Mouse (Mus musculus) T-helper 2 cell (primary cell): Measurements from ENCODE around the gene Plvap.

Source experiments
- in situ Hi-C: fragments of 300-600 bp; cut with MboI, MseI; formaldehyde crosslinking; loops from one replicate; pipeline ENCODE4 v1.15.1; 2025; ENCODE audit warnings: high pct_unique_total_duplicates

Gene Plvap

DNA sequence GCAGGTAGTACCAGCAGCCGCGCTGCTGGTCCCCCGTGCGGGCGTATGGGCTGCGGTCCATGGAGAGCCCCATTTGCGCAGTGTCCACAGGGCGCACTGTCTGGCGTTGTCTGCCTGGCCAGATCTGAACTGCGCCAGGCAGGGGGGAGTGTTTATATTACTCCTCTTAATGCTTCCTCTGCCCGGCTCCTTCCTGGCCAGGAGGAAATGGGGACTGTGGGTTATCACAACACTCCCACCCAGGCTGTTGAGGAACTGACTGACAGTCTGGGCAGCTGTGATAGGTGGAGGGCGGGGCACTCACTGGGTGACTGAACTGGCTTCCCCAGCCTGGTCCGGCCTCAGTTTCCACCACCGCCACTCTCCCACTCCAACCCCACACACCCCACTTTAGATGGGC, at the start of gene Plvap:
Gene Plvap, minus strand, starts transcription at position 109 of the 400 bp plus-strand sequence.
- in situ Hi-C loops: no loop called here

DNA sequence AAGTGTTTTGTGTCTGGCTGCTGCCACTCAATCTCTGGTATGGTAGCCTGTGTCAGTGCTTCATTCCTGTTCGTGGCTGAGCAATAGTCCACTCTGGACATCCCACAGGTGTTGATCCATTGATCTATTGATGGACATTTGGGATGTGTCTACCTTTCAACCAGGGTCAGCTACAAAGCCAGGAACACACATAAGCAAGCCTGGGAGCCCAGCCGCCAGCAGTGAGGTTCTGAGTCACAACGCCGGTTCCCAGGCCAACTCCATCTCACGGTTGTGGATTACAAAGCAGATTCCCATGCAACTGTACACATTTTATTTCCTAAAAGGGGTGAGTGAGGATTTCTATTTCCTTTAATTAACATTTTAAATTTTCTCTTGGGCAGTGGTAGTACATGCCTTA, 49.2 kb upstream of the Plvap start:
- in situ Hi-C loops: loop anchor here (5.0 kb wide), 2 partner anchors 37 to 72 kb away; partner anchors contain the start of gene Fam129c

DNA sequence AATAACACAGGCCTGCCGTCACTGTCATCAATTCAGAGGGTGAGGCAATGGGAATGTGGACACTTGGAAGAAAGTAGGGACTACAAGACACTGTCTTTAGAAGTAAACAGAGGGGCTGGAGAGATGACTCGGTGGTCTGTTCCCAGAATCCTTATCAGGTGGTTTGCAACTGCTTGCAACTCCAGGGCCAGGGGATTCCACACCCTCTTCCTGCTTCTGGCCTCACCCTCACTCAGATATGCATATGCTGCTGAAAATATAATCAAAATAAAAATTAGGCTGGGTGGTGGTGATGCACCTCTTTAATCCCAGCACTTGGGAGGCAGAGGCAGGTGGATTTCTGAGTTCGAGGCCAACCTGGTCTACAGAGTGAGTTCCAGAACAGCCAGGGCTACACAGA, 48.5 kb upstream of the Plvap start:
- in situ Hi-C loops: loop anchor here (5.0 kb wide), 2 partner anchors 37 to 72 kb away; partner anchors contain the start of gene Fam129c

DNA sequence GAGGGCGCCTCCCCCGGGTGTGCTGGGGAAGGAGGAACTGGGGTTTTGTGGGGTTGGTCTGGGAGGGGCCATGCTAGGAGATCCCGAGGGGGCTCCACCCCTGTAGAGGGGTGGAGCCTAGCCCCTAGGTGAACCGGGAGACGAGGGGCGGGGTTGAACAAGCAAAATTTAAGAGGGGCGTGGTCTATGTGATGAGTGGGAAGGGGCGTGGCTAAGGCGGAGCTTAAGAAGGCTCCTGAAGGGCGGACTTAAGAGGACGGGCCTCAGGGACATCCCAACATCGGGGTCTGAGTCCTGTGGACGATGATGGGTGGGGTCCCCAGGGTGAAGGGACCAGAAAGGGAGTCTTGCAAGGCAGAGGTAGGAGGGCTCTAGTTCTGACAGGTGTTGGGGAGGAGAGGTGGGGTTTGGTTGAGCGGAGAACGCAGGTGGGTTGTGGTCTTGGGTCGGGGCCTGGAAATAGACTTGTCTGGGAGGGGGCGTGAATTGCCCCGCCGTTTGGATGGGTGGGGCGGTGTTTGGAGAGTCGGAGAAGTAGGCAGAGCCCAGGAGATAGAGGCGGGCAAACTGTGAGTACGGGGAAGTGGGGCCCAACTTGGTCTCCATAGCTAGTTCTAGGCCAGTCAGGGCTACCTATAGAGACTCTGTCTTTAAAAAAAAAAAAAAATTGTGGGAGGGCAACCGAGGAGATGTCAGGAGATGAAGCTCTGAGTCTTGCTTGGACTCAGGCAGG, 47.6 kb upstream of the Plvap start:
- in situ Hi-C loops: no loop called here

DNA sequence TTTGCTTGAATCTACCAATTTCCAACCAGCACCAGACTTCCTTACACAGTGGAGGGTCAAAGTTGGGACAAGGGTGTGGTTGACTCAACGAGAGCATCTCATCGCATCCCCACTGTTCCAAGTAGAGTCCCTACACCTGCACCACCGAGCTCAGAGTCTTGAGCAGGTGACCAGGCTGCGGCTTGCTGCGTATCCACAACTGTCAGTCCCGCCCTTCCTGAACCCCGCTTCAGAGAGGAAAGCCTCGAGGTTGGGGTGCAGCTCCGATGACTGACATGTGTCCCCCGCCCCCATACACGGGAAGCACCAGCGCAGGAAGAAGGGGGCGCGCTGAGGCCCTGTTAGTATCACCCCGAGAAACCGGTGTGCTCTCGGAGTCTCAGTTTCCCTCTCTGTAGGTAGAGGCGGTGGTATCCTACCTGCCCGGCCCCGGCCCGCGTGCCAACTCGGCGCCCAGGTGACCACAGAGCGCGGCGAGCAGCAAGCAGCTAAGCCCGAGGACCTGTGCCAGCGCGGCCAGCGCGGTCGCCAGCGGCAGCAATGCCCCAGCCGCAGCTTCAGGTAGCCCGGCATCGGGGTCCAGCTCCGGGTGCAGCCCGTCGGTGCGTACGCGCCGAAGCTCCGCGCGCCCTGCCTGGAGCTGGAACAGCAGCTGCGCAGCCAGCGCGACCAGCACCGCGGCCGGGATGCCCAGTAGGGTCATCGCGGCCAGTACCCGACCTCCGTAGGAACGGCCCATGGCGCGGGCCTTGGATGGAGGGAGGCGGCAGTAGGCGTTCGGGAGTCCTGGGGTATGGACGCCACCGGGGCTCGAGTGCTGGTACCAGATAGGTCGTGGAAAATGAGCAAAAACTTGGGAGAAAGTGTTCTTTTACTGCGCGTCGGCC, 46.8 kb upstream of the Plvap start, which contains the start of gene Tmem221:
Gene Tmem221, minus strand, starts transcription at position 801 of the 887 bp plus-strand sequence.
- in situ Hi-C loops: no loop called here

DNA sequence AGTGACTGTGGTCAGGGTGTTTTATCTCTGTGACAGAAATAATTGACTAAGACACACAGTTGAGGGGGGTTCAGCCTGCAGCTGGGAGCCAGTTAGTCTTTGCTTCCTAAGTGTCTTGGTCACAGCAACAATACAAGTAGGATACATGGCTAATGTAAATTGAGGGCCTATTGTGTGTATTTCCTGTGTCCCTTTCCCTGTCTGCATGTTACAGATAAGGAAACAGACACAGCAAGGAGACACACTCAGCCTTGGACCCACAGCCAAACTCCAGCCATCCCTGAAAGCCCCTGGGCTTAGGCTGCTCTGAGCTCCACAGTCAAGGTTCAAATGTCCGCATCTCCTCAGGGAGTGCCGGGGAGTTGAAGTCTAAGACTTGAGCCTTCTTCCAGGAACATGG, 43.1 kb upstream of the Plvap start:
- in situ Hi-C loops: no loop called here

DNA sequence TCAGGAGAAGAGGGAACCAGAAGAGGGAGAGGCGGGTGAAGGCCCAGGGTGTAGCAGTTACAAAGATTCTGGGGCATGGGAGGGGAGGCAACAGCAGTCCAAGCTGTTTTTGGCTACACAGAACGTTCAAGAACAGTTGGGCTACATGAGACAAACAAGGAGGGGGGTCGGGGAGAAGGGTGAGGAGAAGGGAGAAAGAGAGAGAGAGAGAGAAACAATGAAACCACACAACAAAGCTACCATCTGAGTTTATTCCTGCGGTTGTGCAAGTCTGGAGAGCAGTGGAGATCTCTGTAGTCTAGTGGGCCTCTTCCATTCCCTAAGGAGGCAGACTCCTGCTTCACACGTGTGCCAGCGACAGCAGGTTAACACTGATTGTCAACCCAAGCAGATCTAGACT, 42.4 kb upstream of the Plvap start:
- in situ Hi-C loops: no loop called here

DNA sequence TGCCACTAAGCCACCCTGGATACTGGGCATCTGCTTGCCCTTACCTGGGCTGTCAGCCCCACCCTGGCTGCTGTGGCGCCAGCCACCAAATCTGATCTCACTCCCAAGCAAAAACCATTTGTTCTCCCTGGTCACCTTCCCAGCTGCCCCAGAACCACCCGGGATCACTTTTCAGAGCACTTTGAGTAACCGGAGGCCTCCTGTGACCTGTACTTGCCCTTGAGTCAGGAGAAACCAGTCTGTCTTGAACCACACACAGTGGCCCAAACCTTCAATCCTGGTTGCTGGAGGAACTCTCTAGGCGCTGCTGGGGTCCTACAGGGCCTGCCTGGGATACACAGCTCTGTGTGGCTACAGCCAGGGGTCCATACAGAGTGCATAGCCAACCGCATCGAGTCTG, 41.2 kb upstream of the Plvap start:
- in situ Hi-C loops: no loop called here

DNA sequence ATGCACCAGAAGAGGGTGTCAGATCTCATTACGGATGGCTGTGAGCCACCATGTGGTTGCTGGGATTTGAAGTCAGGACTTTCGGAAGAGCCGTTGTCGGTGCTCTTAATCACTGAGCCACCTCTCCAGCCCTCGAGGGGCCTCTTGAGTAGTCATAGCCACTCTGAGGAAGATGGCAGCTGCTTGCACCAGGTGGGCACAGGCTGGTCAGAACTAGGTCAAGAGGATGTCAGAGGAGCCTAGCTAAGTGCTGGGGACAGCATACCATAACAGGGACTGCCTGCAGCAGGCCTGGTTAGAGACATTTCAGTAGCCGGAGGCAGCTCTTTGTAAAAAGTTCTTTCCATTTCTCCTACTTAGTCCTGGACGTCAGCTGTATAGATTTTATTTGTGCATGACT, 39.2 kb upstream of the Plvap start:
- in situ Hi-C loops: no loop called here

DNA sequence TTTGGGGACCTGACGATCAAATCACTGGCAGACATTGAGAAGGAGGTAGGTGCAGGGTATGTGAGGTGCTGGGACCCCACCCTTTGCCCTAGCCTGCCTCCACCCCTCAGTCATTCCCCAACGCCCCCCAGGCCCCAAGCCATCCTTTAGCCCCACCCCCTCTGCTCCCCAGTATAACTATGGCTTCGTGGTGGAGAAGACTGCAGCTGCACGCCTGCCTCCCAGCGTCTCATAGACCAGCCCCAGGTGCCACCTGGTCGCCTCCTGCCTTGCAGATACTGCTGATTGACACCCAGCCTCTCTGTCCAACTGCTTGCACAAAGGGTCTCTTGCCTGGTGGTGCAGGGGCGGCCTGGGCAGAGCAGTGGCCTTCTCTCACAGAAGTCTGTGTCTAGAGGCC, 36.0 kb upstream of the Plvap start:
- in situ Hi-C loops: no loop called here

DNA sequence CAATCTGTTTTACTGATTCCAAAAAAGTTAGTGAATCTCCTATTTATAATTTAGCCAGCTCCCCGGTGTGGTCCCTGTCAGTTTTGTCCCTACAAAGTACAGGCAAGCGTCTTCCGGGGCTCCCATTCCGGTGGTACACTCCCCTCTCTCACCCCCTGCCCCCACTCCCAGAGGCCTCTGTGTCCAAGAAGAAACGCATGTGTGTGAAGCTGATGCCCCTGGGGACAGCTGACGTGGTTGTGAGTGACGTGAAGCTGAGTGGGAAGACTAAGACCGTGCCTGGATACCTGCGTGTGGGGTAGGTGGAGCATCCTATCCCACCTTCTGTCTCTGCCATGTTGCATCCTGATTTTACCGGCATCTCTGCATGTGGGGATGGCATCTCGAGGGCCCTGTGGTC, 33.5 kb upstream of the Plvap start:
- in situ Hi-C loops: no loop called here

DNA sequence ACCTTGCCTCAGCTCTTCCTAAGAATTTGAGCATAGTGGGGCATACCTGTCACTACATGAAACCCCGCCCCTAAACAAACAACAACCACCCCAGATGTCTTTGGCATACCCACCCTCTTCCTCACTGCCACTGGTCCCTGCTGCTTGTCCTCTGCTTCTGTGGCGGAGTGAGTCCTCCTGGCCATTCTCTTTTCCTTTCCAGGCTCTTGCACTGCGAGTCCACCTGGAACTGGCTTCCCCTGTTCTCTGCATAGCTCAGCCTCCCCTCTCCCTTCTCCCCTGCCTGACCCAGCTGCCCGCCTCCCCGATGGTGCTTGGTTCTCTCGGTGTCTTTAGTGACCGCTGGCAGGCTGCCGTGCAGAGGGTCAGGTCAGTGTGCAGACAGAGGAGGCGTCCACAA, 32.2 kb upstream of the Plvap start:
- in situ Hi-C loops: no loop called here

DNA sequence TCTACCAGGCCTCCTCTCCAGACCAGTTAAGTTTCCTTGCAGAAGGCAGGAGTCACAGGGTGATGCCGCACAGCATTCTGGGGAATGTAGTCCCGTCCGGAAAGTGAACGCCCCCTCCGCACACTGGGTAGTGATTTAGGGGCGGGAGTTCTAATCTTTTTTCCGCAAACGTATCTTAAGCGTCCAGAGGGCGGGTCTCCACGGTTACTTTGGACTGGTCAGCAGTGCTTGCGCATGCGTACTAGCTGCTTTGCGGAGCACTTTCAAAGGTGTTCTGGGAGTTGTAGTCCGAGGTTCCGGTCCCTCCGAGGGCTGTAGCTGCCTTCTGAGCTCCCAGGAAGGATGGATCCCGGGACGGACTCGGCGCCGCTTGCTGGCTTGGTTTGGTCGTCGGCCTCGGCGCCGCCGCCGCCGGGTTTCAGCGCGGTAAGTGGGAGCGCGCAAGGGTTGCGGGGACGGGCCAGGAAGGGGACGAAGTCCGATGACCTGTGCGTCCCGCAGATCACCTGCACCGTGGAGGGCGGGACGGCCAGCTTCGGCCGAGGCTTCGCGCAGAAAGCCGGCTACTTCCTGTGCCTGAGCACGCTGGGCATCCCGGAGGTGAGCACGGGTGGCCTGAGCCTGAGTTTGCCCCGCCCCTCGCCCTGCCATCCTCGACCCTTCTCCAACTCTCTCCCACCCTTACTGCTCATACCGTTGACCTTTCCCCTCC, 31.2 kb upstream of the Plvap start, which contains the start of gene Mvb12a:
Gene Mvb12a, plus strand, starts transcription at position 291 of the 712 bp plus-strand sequence.
- in situ Hi-C loops: no loop called here

DNA sequence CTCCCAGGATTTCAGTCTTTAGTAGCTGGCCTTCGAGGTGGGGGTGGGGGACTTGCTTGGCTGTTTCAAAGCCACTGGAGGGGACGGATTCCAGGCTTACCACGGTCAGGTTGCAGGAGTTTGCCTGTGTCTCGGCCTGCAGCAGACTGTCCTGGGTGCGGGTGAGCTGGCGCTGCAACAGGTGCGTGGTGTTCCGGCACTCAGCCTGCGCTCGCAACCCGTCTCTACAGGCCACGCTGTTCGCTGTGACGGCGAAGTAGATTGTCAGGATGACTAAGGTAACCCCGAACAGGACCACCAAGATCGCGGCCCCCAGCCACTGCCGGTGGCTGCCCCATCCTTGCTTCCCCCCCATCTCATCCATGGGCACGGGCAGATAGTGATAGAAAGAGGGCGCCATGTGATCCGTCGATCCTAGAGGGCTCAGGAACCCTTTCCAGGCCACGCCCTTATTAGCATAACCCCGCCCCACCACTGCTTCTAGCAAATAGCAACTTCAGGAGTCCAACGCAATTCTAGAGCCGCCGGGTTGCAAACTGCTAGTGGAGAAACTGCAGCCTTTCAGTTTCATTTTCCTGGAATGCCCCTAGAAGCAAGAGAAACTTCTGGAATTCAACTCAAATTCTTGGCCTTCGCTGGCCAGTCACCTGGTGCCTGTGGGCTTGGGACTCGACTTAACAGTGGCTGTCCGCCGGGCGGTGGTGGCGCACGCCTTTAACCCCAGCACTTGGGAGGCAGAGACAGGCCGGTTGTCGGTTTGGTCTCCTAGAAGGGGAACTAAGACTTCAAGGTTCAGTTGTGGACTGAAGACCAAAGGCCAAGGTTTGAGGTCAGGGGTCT, 25.7 kb upstream of the Plvap start, which contains the start of gene Bst2:
Gene Bst2, minus strand, starts transcription at position 429 of the 840 bp plus-strand sequence.
- in situ Hi-C loops: loop anchor here (5.0 to 10.0 kb wide), 2 partner anchors 50 to 1912 kb away; partner anchors contain the start of genes Ano8, Gtpbp3 and Zfp868

DNA sequence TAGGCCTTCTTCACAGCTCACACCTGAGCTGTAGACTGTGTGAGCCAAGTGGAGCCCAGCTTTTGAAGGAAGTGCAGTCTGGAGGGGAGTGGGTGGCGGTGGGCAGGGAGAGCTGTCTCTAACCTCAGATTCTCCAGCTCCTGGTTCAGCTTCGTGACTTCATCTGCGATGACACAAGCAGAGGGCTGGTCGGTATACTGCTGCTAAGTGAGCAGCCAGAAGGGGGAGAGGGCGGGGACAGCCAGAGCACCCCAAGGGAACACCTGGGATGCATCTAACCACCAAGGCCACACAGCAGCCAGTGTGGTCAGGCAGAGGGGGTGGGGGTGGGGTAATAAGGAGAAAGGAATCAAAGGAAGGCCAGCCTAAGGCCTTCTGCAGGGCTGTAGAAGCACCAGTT, 24.1 kb upstream of the Plvap start:
- in situ Hi-C loops: loop anchor here (5.0 to 10.0 kb wide), 2 partner anchors 48 to 1911 kb away; partner anchors contain the start of genes Ano8, Gtpbp3 and Zfp868

DNA sequence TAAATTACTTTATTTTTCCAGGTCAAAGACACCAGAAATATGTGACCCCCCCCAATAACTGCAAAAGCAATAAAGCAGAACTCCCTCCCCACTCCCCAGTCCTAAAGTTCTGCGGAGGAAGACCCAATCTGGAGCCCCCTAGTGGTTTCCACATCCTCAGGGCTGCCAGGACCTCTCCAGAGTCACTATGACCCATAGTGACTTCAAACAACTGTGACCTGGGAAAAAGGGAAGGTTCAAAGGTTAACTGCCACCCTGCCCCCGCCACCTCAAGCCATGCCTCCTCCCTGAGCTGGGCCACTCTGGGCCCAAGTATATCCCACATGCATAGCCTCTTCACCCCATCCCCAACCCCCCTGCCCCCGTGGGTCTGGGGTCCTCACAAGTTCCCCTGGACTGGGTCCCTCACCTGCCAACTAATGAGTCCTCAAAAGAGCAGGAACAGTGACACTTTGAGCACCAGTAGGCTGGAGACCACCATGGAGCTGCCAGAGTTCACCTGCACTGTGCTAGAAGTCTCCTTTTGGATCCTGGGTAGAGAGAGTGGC, 22.8 kb upstream of the Plvap start:
- in situ Hi-C loops: loop anchor here (10.0 kb wide), 1 partner anchor 1910 kb away; the partner anchor contains the start of gene Zfp868

DNA sequence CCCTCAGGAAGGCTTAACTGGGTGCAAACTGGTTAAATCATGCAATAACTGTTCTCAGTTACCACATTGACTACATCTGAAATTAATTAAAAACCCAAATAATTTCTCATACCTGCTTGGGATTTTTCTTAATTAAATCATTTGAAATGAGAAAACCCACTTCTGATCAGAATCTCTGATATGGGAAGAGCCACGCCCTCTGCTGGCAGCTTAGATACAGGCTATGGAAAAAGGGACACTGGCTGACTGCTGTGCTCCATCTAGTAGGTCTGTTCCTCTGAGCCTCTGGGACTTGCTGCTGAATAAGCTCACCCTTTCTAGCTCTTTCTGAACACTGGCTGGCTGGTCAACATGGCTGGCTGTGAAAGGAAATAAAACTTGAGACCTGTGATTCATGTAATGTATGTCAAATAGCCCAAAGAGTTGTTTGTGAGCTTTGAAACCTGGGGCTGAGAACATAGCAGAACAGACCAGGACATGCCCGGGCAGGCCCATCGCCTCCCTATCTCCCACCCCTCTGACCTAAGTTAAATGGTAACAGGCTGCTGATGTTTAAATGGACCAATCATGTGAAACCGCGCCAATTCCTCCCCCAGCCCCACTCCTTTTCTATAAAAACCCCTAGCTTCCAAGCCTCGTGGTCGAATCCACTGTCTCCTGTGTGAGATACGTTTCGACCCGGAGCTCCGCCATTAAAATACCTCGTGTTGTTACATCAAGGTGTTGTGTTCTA, 19.3 kb upstream of the Plvap start:
- in situ Hi-C loops: loop anchor here (10.0 kb wide), 1 partner anchor 1906 kb away; the partner anchor contains the start of gene Zfp868

DNA sequence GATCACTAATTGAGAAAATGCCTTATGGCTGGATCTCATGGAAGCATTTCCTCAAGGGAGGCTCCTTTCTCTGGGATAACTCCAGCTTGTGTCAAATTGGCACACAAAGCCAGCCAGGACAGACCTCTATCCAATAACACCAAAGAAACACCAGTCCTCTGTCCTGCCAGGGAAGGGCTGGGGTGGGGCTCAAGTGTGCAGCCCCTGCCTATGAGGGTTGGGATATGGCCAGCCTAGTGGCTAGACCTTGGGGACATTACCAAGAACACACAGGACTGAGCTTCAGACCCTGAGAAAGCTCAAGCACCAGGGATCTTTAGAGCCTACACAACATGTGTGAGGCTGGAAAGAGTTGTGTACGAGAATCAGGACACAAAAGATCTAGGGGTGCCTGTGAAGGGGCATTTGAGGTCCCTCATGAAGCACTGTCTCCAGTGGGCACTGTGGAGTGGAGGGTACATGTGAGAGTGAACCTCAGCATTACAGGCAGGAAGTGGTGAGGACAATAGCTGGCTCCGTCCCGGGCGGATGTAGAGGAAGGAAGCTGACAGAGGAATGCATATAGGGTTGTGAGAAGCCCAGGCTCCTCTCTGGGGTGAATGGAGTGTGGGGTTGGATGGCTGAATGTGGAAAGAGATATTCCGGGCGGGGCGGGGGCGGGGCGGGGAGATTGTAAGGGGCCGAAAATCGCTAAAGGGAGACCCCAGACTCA, 17.0 kb upstream of the Plvap start:
- in situ Hi-C loops: no loop called here
